Mouse (Mus musculus): ENCODE measurements around the gene Lsg1.

Lsg1 gene

GRCm38 (mm10) chr16:30600431-30601045, 13.1 kb upstream of the Lsg1 start:
- peak in 1 of 2 experiments; percentile 34 for DNase-seq (ENCODE audit: low spot score in 2 of 2)

- DNase-seq (ENCODE audit: low spot score in 2 of 2) = peak; percentile 61 to 75
These were observed 12.3 kb upstream of the Lsg1 start, which contains the start of gene Fam43a for GRCm38 (mm10) chr16:30599491-30600268. Gene Fam43a (plus strand): TSS chr16:30599723.

GRCm38 (mm10) chr16:30596959-30597681, 9.7 kb upstream of the Lsg1 start:
- peak; percentile 78 to 89 for DNase-seq (ENCODE audit: low spot score in 2 of 2)

GRCm38 (mm10) chr16:30595835-30596557, 8.6 kb upstream of the Lsg1 start:
- DNase-seq (ENCODE audit: low spot score in 2 of 2) = no peak

- DNase-seq (ENCODE audit: low spot score in 2 of 2) = no peak
These were observed 8.0 kb upstream of the Lsg1 start for GRCm38 (mm10) chr16:30595356-30595755.

GRCm38 (mm10) chr16:30591990-30592389, 4.6 kb upstream of the Lsg1 start:
- no peak for DNase-seq (ENCODE audit: low spot score in 2 of 2)

- no peak for DNase-seq (ENCODE audit: low spot score in 2 of 2)
These were observed 3.1 kb upstream of the Lsg1 start for GRCm38 (mm10) chr16:30590264-30591209.

- no peak for DNase-seq (ENCODE audit: low spot score in 2 of 2)
These were observed 378 bp downstream of the Lsg1 start for GRCm38 (mm10) chr16:30586935-30587493.

- DNase-seq (ENCODE audit: low spot score in 2 of 2) = no peak
These were observed 6.6 kb downstream of the Lsg1 start for GRCm38 (mm10) chr16:30580765-30581164.

GRCm38 (mm10) chr16:30576392-30576791, 11.0 kb downstream of the Lsg1 start:
- DNase-seq (ENCODE audit: low spot score in 2 of 2) = no peak

DNA sequence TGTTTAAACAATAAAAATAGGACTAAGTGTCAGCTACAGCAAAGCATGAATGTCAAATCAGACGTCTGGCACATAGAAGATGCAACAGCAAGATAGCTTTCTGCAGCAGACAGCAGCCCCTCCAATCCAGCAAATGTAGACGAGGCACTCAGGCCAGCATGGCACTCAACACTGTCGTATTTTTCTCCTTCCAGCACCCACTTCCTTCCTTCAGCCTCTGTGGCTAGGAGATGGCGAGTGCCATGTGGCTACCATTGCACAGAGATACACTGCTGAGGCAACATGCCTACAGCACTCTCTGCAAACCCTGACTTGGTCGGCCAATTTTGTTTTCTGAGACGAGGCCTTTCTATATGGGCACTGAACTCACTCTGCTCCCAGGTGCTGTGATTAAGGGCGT, 11.6 kb downstream of the Lsg1 start:
- DNase-seq (ENCODE audit: low spot score in 2 of 2) = no peak

DNA sequence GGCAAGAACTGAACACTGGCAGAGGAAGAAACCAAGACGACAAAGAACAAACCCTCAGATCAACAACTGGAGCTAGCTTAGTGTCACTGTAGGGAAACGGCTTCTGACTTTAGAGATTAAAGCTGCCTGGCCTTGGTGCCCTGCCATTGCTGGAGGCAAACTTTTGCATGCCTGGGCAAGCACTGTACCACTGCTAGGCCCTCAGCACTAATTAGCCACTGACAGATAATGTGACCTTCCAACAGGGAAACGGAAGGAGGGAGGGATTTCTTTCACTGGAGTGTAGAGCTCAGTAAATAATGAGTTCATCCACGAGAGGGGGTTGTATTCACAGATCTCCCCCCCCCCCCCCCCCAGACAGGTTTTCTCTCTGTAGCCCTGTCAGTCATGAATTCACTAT, 15.2 kb downstream of the Lsg1 start:
- DNase-seq (ENCODE audit: low spot score in 2 of 2) = no peak

DNA sequence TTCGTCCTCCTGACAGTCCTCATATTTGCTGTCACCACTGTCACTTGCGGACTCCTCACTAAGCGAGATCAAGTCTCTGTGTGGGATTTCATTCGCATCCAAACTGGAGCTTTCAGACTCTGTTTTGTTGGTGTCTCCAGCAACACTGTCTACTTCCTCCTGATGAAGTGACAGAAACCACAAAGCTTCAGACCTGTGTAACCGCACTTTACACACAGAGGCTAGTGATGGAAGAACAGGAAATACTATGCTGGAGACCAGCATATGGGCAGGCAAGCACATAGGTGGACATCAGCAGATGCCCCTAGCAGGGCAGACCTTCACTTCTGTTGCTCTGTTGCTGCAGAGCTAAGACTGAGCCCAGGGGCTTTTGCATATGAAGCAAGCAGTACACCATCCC, 16.0 kb downstream of the Lsg1 start:
- no peak for DNase-seq (ENCODE audit: low spot score in 2 of 2)

DNA sequence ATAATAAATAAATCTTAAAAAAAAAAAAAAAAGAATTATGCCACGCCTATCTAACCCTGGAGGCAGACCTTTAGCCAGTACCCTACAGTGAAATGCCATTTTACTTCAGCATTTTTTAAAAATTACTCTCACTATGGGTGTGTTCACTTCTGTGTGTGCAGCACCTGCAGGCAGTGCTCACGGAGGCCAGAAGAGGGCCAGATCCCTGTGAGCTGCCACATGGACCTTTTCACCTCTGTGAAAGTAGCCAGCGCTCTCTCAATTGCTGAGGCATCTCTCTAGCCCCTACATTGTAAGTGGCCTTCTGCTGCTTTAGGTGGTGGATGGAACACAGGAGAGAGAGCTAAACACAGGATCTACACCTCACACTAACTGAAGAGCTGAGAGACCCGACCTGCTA, 17.2 kb downstream of the Lsg1 start:
- no peak for DNase-seq (ENCODE audit: low spot score in 2 of 2)

DNA sequence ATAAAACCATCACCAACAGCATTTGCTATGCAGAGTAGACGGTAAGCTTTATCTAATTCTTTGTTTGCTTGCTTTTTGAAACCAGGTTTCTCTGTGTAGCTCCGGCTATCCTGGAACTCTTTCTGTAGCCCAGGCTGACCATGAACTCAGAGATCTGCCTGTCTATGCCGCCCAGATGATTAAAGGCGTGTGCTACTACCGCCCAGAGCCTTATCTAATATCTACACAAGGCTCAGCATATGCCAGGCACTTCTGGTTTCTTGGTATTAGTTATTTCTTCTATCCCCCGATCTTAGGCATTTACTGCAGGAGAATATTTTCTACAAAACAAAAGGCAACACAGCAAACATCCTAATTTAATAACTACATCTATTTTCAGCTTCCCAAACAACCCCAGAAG, 21.8 kb downstream of the Lsg1 start:
- DNase-seq (ENCODE audit: low spot score in 2 of 2) = no peak

DNA sequence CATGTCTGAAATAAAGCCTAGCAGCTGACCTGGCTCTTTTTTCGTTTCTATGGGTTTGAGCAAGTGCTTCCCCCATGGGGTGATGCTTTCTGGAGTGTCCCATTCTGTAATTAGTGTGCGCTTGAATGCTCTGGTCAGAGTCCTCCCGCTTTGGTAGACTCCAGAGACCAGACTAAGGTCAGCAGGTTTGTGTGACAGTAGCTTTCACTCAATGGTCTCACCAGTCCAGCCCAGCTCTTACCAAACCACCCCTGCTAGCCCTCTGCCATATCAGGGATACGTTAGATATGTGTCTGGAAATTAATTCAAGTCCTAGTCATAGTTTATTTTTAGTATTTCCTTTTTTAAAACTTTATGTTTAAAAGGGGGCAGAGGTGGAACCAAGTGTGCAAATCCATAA, 26.8 kb downstream of the Lsg1 start:
- DNase-seq (ENCODE audit: low spot score in 2 of 2) = no peak

GRCm38 (mm10) chr16:30559312-30559992, 27.9 kb downstream of the Lsg1 start:
- DNase-seq (ENCODE audit: low spot score in 2 of 2) = no peak

GRCm38 (mm10) chr16:30554109-30554508, 33.3 kb downstream of the Lsg1 start:
- no peak for DNase-seq (ENCODE audit: low spot score in 2 of 2)

GRCm38 (mm10) chr16:30552621-30553338, 34.6 kb downstream of the Lsg1 start:
- DNase-seq (ENCODE audit: low spot score in 2 of 2) = peak; percentile 81 to 82
